Mouse (Mus musculus) c-Kit-positive CD71-negative TER-119-negative erythroid progenitor cells, embryonic 14.5 days (primary cell): Measurements from ENCODE around the gene 4930503E14Rik.
"Not testable (repeated sequence)": the region's sequence is repeated elsewhere in the genome, so short reads cannot be mapped to it uniquely, and the experiment has no call there.

Experiments
- DNase-seq: peaks from one replicate; pipeline ENCODE4 v3.0.0-alpha.2; 2013; ENCODE audit warnings: low read depth

4930503E14Rik gene

DNA sequence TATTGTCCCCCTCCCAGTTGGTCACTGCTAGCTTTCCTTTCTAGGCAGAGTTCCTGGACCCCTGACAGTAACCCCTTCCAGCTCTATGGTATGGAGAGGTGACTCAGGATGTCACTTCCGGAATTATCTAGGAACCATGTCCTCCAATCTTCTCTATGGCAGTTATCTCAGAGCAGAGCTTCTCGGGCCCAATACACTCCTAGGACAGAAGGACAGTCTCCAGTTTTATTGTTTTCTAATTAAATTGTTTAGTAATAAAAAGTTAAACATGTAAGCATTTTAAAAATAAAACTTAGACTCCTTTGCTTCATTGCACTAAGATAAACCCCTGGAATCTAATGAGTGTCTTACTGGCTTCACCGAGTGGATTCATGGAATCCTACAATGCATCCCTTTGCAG, at the start of gene 4930503E14Rik:
Gene 4930503E14Rik, minus strand, starts transcription at position 101 of the 400 bp plus-strand sequence.
- DNase-seq = not testable (repeated sequence)

DNA sequence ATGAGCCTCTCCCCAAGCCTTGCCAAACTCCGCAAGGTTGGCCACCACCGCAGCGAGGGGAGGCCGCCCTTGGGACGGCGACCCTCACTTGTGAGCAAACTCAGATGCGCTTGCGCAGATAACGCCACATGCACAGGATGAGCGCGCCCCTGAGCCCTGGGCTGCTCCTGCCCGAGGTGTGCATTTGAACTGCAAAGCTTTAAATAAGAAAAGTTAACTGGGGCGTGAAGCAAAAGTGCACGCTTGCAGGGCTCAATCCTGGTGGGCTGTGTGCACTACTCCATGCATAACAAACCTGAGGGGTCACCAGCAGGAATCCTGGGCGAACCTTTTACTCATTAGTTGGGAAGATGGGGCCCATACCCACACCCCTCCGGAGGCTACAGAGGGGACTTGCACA, 35.0 kb upstream of the 4930503E14Rik start:
- DNase-seq = no peak

DNA sequence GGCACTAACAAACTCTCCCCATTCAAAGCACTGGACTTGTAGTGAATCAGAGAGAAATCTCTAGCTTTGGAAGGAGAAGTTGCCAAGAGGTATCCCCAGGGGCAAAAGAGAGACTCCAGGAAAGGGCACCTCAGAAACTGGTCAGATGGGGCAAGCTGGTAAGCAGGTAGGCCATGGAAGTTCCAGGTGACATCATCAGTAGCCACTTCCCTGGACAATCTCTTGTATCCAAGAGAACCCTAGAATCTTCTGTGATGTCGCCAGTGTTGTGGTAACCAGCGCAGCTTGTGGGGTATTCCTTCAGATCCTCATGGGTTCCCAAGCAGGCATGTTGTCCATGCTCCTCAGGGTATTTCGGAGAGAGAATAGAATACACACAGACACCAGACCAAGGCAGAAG, 15.7 kb downstream of the 4930503E14Rik start, which contains the start of gene Gm8212:
Gene Gm8212, plus strand, starts transcription at position 301 of the 400 bp plus-strand sequence.
- DNase-seq = not testable (repeated sequence)

DNA sequence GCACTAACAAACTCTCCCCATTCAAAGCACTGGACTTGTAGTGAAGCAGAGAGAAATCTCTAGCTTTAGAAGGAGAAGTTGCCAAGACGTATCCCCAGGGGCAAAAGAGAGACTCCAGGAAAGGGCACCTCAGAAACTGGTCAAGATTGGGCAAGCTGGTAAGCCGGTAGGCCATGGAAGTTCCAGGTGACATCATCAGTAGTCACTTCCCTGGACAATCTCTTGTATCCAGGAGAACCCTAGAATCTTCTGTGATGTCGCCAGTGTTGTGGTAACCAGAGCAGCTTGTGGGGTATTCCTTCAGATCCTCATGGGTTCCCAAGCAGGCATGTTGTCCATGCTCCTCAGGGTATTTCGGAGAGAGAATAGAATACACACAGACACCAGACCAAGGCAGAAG, 89.5 kb downstream of the 4930503E14Rik start, which contains the start of gene Gm3327:
Gene Gm3327, plus strand, starts transcription at position 301 of the 400 bp plus-strand sequence.
- DNase-seq = not testable (repeated sequence)
